Mouse (Mus musculus): ENCODE data around the gene Vstm4.

The Vstm4 gene

DNA sequence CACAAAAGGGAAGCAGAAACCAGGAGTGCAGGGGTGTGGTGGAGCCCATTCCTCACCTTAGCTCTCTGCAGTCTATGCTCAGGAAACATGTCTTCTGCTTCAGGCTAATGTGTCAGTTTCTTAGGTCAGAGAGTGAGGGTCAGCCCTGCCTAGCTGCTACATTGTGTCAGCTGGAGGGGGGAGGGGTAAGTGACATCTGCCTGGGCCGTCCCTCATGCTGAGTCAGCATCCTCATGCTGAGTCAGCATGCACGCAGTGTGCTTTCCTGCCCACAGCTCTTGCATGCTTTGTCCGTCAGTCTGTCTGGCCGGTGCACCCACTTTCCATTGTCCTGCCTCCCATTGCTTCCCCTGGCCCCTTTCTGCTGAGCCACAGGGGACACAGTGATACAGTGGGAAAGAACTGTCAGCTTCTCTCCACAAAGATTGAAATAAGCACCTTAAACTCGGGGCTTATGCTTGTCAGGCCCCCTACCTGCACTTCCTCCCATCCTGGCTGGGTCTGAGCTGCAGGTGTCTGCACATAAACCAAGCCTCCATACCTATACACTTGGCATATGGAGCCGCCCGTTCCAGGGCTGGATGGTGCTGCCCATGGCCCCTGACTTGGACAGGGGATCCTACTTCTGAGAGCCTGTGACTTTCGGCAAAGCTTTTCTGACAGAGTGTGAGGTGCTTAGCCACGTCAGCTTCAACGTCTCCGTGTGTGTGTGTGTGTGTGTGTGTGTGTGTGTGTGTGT, 3.4 kb downstream of the Vstm4 start:
- peak; percentile 45 for DNase-seq

DNA sequence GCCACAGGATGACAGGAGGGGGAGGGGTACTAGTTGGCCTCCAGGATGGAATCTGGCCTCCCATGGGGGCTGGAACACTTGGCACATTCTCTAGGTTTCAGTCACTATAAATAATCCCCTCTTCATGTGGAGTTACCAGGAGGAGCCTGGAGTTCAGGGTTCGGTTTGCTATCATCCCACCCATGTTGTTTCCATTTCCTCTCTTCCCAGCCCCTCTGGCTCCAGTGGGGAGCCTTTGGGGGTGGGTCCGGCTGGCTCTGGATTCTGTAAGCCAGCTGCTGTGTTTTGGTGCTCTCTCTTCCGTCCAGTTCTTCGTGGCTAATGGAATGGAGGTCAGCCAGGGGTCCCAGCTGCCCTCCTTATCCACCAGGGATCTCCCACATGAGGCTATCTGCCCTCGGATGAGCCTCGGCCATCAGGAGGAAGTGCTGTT, 4.6 kb downstream of the Vstm4 start:
- DNase-seq = peak; percentile 78

DNA sequence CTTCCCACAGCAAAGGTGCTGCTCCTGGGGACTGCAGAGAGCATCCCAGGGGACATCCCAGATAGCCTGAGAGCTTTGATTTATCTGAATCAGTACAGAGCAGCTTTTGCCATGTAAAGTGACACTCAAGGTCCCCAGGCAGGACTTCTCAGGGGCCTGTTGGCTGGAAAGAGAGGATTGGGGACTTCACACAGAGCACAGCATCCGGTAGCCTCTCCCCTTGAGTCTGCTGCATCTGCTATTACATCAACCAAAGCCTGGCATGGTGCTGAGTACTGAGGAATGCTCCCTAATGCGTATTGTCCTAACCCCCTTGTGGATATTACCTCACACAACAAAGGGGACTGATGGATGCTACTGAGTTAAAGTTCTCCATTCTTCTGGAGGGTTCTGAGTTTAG, 5.1 kb downstream of the Vstm4 start:
- DNase-seq = no peak

DNA sequence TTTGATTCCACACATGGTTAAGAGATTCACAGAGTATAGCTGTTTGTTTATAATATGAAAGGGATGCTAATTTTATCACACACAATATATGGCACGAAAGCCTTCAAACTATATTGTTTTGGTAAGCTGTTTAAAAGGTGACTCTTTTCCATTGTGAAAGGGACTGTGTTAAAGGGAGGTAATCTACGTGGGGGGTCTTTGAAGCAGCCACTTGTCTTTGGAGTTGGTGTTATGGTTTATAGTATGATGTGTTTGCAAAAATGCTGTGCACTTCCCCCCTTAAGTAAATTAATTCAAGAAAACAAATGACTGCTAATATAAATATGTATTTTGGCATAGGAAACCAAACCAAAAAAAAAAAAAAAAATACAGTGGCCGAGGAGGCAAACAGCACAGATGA, 8.8 kb downstream of the Vstm4 start:
- no peak for DNase-seq

DNA sequence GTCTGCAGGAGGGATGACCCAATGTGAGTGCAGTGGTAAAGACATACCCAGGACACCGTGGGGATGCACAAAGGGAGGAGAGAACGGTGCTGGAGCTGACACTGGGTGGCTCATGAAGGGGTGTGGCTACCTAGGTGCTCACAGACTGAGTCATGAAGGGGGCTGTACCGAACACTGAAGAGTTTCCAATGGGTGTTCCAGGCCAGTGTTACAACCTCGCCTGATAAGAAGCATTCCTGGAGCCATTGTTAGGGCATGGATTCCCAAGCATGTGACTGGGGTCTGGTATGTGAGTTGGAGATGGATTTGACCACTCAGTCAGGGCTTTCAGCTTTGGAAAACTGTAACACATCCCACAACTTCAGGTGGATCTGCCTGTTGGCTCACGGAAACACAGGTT, 15.4 kb downstream of the Vstm4 start:
- no peak for DNase-seq

DNA sequence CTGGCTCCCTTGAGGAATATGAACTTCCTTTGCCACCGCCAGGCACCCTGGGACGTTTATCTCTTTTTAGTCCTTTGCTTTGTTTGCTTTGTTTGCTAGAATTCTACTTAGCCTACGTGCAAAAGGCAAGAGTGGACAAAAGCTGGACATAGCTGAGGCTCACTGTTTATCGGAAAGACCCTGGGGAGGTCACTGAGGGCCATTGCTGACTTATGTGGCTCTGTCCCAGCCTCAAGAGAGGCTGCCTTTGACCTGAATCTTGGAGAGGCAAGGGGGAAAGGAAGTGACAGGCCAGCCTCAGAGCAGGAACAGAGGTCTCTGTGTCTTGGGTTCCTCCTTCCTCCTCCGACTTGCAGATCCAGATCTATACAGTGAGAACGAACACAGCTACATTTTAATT, 21.0 kb downstream of the Vstm4 start:
- DNase-seq = no peak

DNA sequence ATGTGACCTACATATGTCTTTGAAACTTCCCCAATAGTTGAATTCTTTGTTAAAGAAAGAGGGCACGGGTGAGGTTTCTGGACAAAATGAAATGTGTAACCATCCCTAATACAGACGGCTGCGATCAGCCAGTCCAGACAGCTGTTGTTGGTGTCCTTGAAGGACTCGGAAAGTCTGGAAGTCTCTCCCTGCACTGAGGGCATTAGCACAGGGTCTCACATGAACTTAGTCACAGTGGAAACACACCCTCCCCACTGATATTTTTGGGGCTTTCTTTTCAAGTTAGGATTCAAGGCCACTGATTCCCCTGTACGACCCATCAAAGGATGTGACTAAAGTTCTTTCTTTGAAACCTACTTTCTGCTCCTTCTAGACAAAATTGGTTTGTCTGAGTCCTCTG, 23.8 kb downstream of the Vstm4 start:
- DNase-seq = no peak

DNA sequence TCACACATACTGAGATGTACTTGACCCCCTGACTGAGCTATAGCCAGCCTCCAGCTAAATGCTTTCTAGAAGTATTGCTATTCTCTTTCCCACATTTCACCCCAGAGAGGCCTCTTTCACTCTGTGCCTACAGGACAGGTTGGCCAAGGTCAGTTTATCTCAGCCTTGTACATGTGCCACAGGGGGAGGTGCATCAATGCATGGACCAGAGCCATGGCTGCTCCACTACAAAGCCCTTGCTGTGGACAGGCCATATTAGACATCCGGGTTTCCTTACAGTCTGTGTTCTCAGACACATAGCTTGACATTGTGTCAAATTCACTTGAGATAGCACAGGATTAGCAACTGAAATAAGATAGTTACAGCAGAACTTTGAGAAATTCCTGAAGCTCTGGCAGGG, 25.1 kb downstream of the Vstm4 start:
- DNase-seq = no peak

DNA sequence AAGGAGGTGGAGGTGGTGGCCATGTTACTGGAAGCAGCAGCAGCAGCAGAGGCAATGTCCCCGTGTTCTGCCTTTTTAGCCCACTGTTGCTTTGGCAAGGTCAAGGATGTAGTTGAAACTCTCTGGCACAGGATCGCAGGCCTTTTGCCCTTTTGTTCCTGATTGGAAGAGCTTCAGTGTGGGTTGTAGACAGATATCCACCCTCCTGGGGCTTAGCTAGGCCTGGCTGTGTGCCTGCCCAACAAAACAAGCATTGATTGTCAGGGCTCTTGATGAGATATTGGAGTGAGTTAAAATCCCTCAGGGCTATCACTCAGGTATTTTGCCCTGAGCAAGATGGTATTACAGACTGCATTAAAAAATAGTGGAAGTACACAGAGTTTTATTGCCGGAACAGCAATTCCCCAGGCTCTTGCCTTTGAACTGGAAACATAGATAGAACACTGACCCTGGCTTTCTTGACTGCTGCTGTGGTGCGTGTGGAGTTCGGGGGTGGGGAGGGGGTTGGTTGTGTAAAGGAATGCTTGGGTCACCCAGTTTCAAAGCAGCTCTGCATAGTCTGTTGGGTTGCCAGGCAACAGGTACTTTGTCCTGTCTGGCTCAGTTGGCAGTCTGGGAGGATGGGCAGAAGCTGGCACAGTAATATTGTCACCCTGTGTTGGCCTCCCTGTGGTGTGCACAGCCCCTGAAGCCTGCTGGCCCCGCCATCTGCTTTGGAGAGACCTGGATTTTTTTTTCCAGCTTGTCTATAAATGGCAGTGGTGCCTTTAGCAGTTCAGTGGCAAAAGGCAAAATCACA, 32.5 kb downstream of the Vstm4 start:
- no peak for DNase-seq

DNA sequence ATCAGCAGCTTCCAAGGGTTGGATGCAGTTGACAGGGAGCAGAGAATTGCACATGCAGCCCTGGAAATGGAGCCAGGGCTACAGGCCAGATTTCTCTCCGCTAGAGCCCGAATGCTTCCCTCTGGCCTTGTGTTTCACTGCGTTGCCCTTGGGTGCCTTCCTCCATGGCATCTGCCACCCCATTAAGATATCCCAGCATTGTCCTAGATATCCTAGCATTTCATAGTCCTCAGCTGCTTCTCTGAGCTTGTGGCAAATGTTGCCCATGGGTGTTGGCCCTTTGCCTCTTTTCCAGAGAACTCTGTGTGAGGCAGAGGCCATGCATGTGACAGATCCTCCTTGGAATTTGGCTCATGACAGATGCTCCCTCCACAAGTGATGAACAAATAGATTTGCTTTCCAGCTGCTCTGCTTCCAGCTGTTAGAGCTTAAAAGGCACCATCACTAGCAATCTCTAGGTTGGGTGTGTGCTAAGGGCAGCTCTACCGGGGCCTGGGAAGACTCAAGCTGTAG, 37.8 kb downstream of the Vstm4 start:
- DNase-seq = peak; percentile 76

DNA sequence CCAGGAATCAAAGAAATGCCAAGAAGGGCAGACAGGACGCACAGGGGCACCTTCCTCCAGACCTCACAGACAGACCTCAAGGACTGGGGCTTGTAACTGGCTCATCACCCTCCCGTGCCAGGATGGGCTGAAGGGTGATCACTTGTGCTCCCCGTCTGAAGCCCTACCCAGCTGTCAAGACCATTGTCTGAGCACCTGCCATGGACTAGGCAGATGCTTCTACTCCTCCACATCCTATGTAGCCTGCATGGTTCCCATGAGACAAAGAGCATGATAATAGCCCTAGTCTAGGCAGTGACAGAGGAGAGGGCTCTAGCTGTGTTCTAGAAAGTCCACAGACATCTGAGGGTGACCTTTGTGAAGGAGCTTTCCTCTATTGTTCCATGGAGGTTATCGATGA, 38.3 kb downstream of the Vstm4 start:
- DNase-seq = no peak

DNA sequence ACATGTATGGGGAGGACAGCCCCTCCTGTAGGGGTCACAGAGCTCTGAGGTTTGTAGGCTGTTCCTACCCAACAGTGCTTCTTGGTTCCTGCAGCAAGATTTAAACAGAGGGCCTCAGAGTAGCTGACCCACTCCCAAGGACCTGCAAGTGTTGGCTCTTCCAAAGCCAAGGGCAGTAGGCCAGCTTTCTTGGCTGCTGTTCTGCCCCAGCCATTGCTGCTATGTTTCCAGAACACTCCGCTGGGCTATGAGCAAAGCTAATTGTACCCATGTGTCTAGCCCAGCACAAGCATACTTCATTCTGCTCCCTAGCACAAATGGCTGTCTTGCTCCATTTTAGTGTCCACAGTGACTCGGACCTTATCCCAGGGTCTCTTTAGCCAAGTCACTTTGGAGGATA, 40.3 kb downstream of the Vstm4 start:
- DNase-seq = peak; percentile 85

DNA sequence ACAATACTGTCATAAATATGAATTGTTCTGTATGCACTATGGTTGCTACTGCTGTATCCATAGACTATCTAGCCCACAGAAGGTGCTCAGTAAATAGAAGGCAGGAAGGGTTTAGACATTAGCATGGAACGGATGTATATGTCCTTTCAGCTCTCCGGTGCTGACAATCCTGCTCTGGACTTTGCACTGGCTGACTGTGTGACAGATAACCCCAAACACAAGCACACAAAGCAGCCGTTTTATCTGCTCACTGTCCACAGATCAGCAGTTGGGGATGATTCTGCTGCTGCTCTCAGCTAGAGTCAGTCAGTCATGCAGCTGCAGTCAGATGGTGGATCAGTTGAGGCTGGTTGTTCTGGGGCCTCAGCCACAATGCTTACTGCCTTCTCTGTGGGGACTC, 46.6 kb downstream of the Vstm4 start:
- DNase-seq = no peak

DNA sequence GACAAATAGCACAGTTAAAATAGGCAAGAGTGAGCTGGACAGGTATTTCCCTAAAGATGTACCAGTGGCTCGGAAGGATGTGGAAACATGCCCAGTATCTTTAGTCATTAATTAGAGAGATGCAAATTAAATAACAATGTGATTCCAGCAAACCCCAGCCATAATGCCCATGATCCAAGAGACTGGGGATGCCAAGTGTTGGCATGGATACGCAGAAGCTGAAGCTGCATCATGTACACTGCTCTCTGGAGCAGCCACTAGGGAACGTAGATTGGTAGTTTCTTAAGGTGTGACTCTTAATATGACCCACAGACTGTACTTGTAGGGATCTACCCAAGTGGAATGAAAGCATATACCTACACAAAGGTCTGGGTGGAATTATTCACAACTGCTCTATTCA, 50.0 kb downstream of the Vstm4 start:
- DNase-seq = no peak

DNA sequence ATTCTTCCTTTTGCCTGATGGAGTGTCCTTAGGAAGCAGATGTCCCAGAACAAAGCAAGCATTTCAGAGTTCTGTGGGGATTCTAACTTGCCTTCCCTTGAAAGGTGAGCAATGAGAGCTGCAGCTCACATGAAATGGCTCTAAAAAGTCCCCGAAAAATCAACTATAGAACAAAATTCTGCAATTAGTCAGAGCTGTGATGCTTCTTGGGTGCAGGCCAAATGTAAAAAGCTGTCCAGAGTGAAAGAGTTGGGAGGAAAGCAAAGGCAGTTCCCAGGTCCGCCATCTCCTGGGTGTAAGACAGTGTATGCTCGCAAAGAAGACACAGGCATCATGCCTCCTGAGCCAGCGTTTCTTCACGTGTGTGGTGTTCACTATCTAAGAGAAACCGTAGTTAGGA, 52.6 kb downstream of the Vstm4 start:
- DNase-seq = no peak

DNA sequence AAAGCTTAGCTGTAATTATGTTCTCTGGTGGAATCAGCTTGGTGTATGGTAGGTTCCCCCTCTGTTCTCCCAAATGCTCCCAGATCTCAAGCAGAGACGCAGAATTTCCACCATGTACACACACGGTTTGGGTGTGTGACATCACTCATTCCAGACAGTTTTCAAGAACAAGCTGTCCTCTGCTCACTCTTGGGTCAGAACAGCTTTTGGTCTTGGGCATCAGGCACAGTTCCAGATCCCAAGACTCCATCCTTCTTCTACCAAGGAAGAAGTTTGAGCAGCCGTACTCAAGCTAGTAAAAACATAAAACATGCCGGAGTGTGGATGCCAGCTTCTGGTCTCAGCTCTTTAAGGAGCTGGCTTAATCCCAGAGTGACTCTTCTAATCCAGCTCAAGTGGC, 54.6 kb downstream of the Vstm4 start:
- DNase-seq = peak; percentile 40

DNA sequence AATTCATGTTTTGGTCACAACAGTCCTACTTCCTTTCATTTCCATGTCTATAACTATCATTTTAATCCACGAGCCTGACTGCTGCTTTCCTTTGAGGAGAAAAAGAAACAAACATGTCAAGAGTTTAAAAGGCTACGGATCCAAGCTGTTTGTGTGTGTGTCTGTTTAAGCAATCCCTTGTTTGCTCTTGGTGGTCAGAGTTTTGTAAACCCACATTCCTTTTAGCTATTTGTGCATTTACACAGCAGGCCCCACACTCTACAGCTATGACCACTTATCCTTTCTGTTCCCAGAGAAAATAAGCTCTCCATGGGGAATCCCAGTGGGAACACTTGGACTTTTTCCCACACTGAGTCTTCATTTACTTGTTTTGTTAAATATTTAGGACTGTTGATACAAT, 58.8 kb downstream of the Vstm4 start:
- peak; percentile 59 for DNase-seq

DNA sequence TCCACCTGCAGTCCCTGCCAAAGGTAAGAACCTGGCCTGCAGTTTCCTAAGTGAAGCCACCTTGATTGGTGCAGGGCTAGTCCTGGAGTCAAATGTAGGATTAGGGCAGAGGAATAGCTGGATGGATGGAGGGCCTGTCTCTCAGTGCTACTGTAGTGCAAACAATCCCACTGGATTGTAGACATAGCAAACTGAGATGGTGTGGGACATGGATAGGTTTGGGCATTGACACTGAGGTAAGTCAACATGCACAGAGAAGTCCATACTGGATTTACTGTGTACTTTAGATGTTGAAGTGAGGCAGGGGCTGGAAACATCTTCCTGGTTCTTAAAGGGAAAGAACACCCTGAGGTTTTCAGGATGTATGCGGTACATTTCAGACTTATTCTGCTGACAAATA, 61.4 kb downstream of the Vstm4 start:
- no peak for DNase-seq

DNA sequence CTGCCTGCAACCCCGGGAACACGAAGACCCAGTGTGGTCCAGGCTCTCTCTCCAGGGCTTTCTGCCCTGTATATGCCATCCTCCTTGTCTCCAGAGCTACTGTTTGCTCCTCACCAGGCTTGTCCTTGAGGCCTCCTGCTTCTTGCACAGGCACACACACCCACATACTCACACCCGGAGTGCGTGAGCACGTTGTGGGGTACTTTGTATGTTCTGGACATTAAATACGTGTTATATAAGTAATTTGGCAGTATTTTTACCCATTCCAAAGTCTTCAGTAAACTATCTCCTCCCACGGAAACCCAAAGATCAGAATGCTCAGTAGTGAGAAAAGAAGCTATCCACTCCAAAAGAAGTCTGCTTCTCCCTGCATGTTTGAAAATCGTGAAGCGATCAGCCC, 67.3 kb downstream of the Vstm4 start:
- no peak for DNase-seq

DNA sequence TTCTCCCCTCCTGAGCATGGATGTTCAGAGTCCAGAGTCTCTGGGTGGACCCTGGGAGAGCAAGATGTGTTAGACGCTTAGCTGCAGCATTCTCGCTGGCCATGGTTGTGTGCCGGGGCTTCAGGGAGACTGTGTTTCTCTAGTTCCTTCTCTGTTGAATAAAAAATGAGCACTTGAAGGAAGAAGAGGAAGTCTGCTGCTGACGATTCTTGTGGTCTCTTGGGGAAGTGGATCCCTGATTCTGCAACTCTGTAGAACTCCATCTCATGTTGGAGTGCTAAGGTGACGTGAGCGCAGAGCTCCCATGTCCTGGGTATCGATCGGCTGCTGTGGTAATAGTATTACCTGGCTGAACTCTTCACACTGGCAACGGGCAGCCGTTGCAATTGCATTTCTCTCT, 75.2 kb downstream of the Vstm4 start:
- no peak for DNase-seq

DNA sequence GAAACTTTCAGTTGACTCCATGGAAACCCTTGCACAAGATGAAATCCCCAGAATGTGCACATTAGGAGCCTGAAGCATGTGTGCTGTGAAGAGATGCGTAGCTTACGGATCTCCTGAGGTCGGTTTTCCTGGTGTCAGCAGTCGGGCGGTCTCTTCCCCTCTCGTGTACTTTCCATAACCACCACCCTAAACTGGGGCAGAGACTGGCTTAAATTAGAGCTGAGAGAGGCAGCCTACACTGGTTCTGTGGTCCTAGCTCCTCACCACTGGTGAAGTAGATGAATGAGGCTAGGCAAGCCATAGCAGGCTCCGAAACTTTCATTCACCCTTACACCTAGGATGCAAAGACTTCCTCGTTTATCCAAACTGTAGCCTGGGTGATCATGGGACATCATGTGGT, 75.7 kb downstream of the Vstm4 start:
- DNase-seq = no peak

DNA sequence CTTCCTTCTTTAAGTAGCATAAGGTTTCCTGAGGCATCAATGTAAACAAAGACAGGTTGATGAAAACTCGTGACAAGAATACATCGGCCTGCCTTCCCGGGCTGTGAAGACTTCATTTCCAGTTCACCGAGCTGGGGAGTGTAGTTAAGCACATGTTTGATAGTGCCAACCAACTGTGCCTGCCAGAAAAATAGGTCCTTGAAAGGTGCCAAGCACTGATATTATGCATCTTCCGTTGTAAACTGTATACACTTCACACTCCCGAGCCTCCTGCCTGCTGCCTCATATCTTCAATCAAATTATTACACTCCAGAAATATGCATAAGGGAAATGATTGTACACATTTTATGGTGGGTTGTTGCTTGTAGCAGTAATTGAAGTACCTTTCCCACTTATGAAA, 77.5 kb downstream of the Vstm4 start:
- no peak for DNase-seq

DNA sequence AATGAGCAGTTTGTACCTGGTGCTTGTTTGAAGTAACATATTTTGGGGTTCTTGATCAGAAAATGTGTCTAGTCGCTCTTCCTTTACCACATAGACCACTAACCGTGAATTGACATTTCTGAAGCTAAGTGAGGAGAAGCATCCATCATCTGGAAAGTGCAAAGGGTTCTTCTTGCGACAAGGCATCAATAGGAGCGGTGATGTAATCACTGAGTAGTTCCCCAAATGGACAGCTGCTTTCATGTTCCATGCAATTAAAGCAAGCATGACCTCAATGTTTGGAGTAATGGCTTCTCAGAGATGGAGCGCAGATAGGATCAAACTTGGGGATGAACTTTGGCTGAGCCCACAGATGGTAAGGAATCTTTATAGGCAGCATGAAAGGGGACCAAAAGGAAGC, 82.7 kb downstream of the Vstm4 start:
- no peak for DNase-seq

DNA sequence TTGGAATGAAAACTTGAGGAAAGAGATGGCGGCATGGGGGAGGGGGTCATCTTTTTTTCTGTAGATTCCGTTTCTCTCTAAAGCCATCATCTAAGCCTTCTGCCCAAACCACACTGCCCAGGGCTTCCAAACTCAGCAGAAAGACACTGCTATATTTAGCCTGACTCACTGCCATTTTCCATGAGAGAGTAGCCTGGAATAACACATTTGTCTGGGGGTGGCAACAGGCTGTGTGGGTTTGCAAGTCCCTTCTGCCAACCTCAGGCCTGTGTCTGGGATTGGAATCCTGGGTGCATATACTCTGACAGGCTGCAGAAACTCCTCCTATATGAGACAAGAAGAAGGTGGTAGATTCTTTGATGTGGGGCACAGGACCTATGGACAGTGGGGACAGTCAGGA, 91.0 kb downstream of the Vstm4 start:
- no peak for DNase-seq

Measured in lung, postnatal 10 days (tissue).